Mouse (Mus musculus) liver, adult 2 months (tissue): Measurements from ENCODE around the gene Tac1.

Experiments
- CTCF ChIP-seq: fragments of 200-500 bp; IDR thresholded peaks from 2 replicates; pipeline ENCODE4 v1.5.1; 2011; ENCODE audit warnings: low read depth, low read length, control low read depth
- POLR2A ChIP-seq: fragments of 200-500 bp; IDR thresholded peaks from 2 replicates; pipeline ENCODE4 v1.6.1; 2011; ENCODE audit warnings: low read length, control low read depth; ENCODE audit not compliant: insufficient read depth; ENCODE audit errors: extremely low read depth

DNA sequence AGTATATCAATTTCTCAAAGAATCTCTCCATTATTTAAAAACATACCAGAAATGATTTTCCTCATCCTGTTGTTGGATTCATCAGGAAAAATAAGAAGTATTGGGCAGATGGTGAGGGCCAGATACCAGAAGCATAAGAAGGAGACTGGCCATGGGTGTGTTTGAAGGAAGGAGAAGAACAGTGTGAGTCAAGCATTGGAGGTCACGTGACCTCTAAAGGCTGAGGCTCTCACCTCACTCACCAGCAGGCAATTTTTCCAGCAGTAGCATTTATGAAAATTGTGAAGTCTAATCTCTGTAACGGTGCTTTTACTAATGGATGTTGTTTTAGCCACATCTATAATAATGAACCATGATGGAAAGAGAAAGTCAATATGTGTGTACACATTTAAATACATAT lies 39.8 kb downstream of the Tac1 start:
- no peak for TF ChIP-seq POLR2A
- TF ChIP-seq CTCF, result no peak
